Mouse (Mus musculus): ENCODE measurements at regions not wholly inside any gene's neighbourhood (a gene's known extent, or its start where the extent isn't known, plus 50 kb on each side); places are given as distances from the start of the nearest gene placed in this dataset.

DNA sequence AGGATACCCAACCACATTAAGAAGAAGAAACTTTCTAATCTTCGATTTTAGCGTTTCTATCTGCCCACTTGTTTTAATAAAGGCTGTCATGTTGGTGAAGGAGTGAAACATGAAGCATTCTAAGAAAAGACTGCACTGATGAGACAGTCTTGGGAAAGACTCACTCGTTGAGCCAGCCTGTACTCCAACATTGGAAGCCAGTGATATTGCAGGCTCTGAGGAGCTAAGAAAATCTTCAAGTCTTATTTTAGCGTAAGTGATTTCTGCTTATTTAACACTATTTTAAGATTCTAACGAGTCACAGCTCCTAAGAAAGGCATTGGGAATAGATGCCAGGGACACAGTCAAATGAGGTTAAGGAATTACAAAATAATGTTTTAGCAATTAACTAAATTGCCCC, 78.9 kb upstream of the 1700066M21Rik start:
- ATAC-seq (ENCODE audit: low FRiP score, low read depth) = no peak
- no peak overlapping the region for H3K4me2 ChIP-seq
- 84% methylated on average over 5 of the region's 5 CpGs for WGBS
- no peak overlapping the region for H3K27ac ChIP-seq (replicated peaks)
- H3K27me3 ChIP-seq = no peaks in the 10 kb centered on the region
- no peaks in the 10 kb centered on the region for H3K9me3 ChIP-seq
- no peaks in the 10 kb centered on the region for H3K36me3 ChIP-seq
- no peak overlapping the region for H3K9ac ChIP-seq
- H3K4me1 ChIP-seq (replicated peaks) = no peaks in the 10 kb centered on the region
- H3K4me3 ChIP-seq = no peak overlapping the region

DNA sequence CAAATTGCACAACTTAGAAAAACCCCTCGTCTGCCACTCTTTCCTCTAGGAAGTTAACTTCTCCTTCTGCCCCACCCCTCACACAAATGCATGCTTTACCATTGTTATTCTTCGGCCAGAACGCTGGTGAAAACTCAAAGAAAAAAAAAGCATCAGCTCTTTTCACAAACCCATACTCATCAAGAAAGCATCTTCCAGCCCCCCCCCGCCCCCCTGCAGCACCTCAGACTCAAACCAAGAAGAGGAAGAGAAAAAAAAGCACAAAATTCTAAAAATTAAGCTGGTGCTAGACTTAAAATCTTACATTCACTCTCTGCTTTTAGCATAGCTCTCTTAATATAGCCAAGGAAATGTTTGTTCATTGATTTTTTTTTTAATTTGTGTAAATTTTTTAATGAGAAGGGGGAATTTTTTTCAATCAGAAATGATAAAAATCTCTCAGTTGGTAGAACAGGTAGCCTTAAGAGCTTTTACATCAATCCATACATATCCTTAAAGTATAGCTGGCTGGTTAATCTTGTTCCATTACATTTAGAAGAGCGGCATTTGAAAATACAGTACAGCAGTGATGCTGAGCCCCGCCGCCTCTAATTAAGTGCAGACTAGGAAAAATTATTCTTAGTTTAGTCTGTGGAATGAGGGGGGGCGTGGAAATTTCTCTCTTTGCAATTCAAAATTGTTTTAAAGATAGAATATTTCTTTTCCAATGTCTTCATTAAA, 76.0 kb upstream of the 1700066M21Rik start:
- Histone ChIP-seq H3K4me2 (no peak overlapping the region), H3K27me3 (no peaks in the 10 kb centered on the region), H3K4me1 (replicated peaks) (no peaks in the 10 kb centered on the region), H3K27ac (replicated peaks) (no peak overlapping the region), H3K36me3 (no peaks in the 10 kb centered on the region), H3K4me3 (no peak overlapping the region), H3K9ac (no peak overlapping the region), H3K9me3 (no peaks in the 10 kb centered on the region)
- ATAC-seq (ENCODE audit: low FRiP score, low read depth) = no peak
- 65% methylated on average over 8 of the region's 8 CpGs for WGBS

DNA sequence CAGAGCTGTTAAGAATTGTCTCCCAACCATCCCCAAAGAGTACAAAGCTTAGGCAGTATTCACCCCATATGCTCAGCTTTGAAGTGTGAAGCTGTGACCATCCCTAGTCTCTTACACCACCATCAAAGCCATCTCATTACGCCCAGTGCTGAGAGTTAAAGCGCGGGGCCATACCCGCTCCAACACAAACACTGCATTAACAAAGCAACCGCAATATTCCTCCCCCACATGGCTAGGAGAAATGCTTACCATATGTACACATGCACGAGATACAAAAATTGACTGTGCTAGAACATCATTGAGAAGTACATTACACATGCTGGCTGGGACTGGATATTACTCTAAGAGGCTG, 75.5 kb upstream of the 1700066M21Rik start:
- Histone ChIP-seq H3K27me3 (no peaks in the 10 kb centered on the region), H3K9me3 (no peaks in the 10 kb centered on the region), H3K36me3 (no peaks in the 10 kb centered on the region), H3K4me3 (no peak overlapping the region), H3K4me2 (no peak overlapping the region), H3K4me1 (replicated peaks) (no peaks in the 10 kb centered on the region), H3K27ac (replicated peaks) (no peak overlapping the region), H3K9ac (no peak overlapping the region)
- 81% methylated on average over 6 of the region's 6 CpGs for WGBS
- no peak for ATAC-seq (ENCODE audit: low FRiP score, low read depth)

DNA sequence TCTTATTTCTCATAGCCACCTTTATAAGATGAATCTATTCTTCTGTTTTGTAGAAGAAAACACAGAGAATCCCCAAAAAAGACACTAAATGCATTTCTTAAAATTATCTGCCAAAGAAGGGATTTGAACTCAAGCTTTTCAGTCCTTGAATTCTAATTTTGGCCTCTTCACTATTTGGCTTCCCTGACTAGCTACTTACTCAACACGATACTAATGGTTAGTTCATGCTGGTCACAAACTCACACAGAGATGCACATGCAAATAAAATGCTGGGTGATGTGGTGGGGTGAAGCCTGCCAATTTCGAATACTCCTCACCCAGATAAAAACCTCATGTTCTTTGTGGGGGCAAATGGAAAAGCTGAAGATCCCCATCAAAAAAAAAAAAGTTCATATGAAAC, 72.7 kb upstream of the 1700066M21Rik start:
- no peaks in the 10 kb centered on the region for H3K36me3 ChIP-seq
- H3K9me3 ChIP-seq = no peaks in the 10 kb centered on the region
- no peaks in the 10 kb centered on the region for H3K4me1 ChIP-seq (replicated peaks)
- H3K9ac ChIP-seq = no peak overlapping the region
- no peak overlapping the region for H3K4me2 ChIP-seq
- H3K27ac ChIP-seq (replicated peaks) = no peak overlapping the region
- ATAC-seq (ENCODE audit: low FRiP score, low read depth) = no peak
- no peak overlapping the region for H3K4me3 ChIP-seq
- H3K27me3 ChIP-seq = no peaks in the 10 kb centered on the region
- WGBS = 92% methylated on average over 2 of the region's 2 CpGs

DNA sequence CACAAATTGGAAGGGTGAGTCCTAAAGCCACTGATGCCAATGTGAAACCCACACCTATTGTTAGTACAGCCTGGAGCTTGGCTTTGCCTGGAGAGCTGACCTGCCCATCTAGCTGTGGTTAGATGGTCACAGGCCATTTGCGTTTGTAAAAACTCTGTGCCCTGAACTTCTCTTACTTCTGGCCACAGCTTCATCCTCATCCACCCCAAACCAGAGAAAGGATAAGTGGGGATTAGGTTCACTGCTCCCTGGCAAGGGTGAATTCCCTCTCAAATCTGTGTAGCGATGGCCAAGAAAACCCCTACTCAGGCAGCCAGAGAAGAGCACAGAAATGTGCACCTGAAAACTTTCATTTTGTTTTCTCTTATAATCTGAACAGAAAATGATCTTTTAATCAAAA, 54.9 kb upstream of the 1700066M21Rik start:
- no peaks in the 10 kb centered on the region for H3K36me3 ChIP-seq
- H3K9ac ChIP-seq = no peak overlapping the region
- 88% methylated on average over 2 of the region's 2 CpGs for WGBS
- H3K4me3 ChIP-seq = no peak overlapping the region
- H3K4me1 ChIP-seq (replicated peaks) = no peaks in the 10 kb centered on the region
- no peaks in the 10 kb centered on the region for H3K27me3 ChIP-seq
- ATAC-seq (ENCODE audit: low FRiP score, low read depth) = no peak
- no peak overlapping the region for H3K27ac ChIP-seq (replicated peaks)
- no peak overlapping the region for H3K4me2 ChIP-seq
- H3K9me3 ChIP-seq = no peaks in the 10 kb centered on the region

- Histone ChIP-seq H3K4me3 (no peak overlapping the region), H3K36me3 (no peaks in the 10 kb centered on the region), H3K4me1 (replicated peaks) (no peaks in the 10 kb centered on the region), H3K27ac (replicated peaks) (no peak overlapping the region), H3K9me3 (no peaks in the 10 kb centered on the region), H3K9ac (no peak overlapping the region), H3K27me3 (no peaks in the 10 kb centered on the region), H3K4me2 (no peak overlapping the region)
- WGBS = 86% methylated on average over 2 of the region's 2 CpGs
- no peak for ATAC-seq (ENCODE audit: low FRiP score, low read depth)
Observed at GRCm38 (mm10) chr1:57323118-57323517, 54.3 kb upstream of the 1700066M21Rik start.

DNA sequence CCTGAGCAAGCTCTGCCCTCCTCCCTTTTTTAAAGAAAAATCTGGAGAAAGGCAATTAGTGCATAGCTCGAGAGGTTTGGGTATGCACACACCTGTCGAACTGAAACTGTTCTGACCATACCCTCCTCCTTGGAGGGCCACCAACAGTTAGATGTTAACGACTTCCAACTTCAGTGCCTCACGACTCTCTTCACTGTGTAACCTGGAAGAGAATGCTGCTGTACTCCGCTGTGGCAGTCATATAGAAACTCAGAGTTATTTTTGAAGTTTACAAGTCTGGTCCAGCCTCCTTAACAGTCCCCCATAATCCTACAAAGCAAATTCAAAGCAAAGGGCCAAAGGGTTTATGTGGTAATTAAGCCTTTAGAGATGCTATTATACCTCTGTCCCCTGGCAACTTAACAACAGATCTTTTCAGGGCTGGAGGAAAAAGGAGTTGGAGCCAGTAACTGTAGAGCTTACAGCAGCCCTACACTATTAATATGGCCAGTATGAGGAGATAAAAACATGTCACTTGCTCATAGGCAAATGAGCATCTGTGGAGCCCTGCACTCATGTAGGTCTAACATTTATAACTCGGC, 51.7 kb upstream of the 1700066M21Rik start:
- H3K9me3 ChIP-seq = no peaks in the 10 kb centered on the region
- H3K4me2 ChIP-seq = no peak overlapping the region
- no peak overlapping the region for H3K9ac ChIP-seq
- H3K27ac ChIP-seq (replicated peaks) = no peak overlapping the region
- H3K4me3 ChIP-seq = no peak overlapping the region
- H3K36me3 ChIP-seq = no peaks in the 10 kb centered on the region
- ATAC-seq (ENCODE audit: low FRiP score, low read depth) = no peak
- no peaks in the 10 kb centered on the region for H3K27me3 ChIP-seq
- no peaks in the 10 kb centered on the region for H3K4me1 ChIP-seq (replicated peaks)
- 77% methylated on average over 6 of the region's 6 CpGs for WGBS
